Mouse (Mus musculus) urinary bladder, postnatal 4 days (tissue): ENCODE data around the gene Gna12.
A peak's percentile ranks its signal among the peaks of the same experiment; 100 is the strongest.

Source experiments
- DNase-seq, 2 experiments: peaks; one replicate each; pipeline ENCODE4 v3.0.0; 2021 to 2022; ENCODE audit warnings: low spot score in 2 of 2

Gene Gna12

GRCm38 (mm10) chr5:140796051-140796450 lies 34.2 kb downstream of the Gna12 start:
- no peak for DNase-seq

- DNase-seq = no peak
Observed at GRCm38 (mm10) chr5:140795176-140795575, 35.1 kb downstream of the Gna12 start.

GRCm38 (mm10) chr5:140794753-140795152 lies 35.5 kb downstream of the Gna12 start:
- DNase-seq = no peak

GRCm38 (mm10) chr5:140792233-140792632 lies 38.0 kb downstream of the Gna12 start:
- no peak for DNase-seq

GRCm38 (mm10) chr5:140790937-140791877 lies 39.0 kb downstream of the Gna12 start:
- peak; percentile 35 to 64 for DNase-seq

GRCm38 (mm10) chr5:140790392-140790791 lies 39.8 kb downstream of the Gna12 start:
- DNase-seq = no peak

- DNase-seq = no peak
Observed at GRCm38 (mm10) chr5:140789561-140789960, 40.7 kb downstream of the Gna12 start.

- no peak for DNase-seq
Observed at GRCm38 (mm10) chr5:140785240-140785872, 44.9 kb downstream of the Gna12 start.

- DNase-seq = no peak
Observed at GRCm38 (mm10) chr5:140784288-140784687, 45.9 kb downstream of the Gna12 start.

- no peak for DNase-seq
Observed at GRCm38 (mm10) chr5:140783577-140783976, 46.7 kb downstream of the Gna12 start.

GRCm38 (mm10) chr5:140781886-140782572 lies 48.2 kb downstream of the Gna12 start:
- no peak for DNase-seq

- no peak for DNase-seq
Observed at GRCm38 (mm10) chr5:140781122-140781521, 49.1 kb downstream of the Gna12 start.

- no peak for DNase-seq
Observed at GRCm38 (mm10) chr5:140776968-140777367, 53.3 kb downstream of the Gna12 start.

- no peak for DNase-seq
Observed at GRCm38 (mm10) chr5:140775111-140775510, 55.1 kb downstream of the Gna12 start.

- no peak for DNase-seq
Observed at GRCm38 (mm10) chr5:140772158-140772557, 58.1 kb downstream of the Gna12 start.

- no peak for DNase-seq
Observed at GRCm38 (mm10) chr5:140771612-140772011, 58.6 kb downstream of the Gna12 start.

GRCm38 (mm10) chr5:140768333-140768732 lies 61.9 kb downstream of the Gna12 start:
- no peak for DNase-seq

GRCm38 (mm10) chr5:140767704-140768141 lies 62.5 kb downstream of the Gna12 start:
- peak; percentile 79 to 82 for DNase-seq

GRCm38 (mm10) chr5:140766566-140766965 lies 63.7 kb downstream of the Gna12 start:
- DNase-seq = no peak

- DNase-seq = no peak
Observed at GRCm38 (mm10) chr5:140764921-140765613, 65.2 kb downstream of the Gna12 start.

GRCm38 (mm10) chr5:140762540-140762939 lies 67.7 kb downstream of the Gna12 start:
- no peak for DNase-seq

- DNase-seq = no peak
Observed at GRCm38 (mm10) chr5:140758864-140759263, 71.4 kb downstream of the Gna12 start.
